Mouse (Mus musculus) brain, adult 2 months (tissue): ENCODE measurements at regions not wholly inside any gene's neighbourhood (a gene's known extent, or its start where the extent isn't known, plus 50 kb on each side); places are given as distances from the start of the nearest gene placed in this dataset.

Experiments used
- DNase-seq: peaks from one replicate; pipeline ENCODE4 v3.0.0; 2011; ENCODE audit warnings: low read depth, low spot score

- no peak for DNase-seq
Measured at GRCm38 (mm10) chr11:7361388-7361787, 147.7 kb upstream of the Igfbp3 start.

- no peak for DNase-seq
Measured at GRCm38 (mm10) chr11:7348601-7349000, 134.9 kb upstream of the Igfbp3 start.

DNA sequence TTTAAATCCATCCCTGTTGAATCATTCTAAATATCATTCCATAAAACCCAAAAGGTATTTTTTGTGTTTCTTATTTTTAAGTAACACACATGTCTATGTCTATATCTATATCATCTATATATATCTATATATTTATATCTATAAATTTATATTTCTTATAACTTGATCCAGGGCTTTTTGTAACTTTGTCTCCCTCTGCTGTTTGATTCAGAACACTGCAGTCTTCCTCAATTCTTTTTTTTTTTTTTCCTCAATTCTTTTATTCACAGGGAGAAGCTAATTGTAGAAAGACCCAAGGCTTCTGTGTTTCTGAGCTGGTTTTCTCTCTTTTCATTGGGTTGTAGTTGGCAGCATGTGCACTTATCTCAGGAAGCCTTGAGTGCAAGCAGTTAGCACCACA is 124.1 kb upstream of the Igfbp3 start:
- no peak for DNase-seq

DNA sequence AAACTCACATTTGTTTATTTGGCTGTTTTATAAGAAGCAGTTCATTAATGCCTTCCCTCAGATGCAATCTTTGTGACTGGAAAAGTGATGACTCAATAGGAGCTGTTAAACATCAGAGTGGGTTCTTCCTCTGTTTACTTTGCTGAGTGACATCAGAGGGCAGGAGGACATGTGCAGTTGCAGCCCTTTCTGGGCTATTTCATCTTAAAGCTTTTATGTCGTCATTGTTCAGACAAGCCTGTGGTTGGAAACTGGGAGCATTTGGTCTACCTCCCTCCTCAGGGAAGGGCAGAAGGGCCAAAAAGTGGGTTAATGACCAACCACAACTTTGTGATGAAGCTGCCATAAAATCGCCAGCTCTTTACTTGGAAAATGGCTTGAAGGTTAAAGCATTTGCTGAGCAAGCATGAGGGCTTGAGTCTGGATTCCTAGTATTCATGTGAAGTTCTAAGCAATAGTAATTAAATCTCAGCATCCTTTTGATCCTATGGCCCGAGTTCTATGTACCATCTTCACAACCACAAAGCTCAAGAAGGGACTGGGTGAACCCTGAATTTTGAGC is 103.8 kb upstream of the Igfbp3 start:
- no peak for DNase-seq

DNA sequence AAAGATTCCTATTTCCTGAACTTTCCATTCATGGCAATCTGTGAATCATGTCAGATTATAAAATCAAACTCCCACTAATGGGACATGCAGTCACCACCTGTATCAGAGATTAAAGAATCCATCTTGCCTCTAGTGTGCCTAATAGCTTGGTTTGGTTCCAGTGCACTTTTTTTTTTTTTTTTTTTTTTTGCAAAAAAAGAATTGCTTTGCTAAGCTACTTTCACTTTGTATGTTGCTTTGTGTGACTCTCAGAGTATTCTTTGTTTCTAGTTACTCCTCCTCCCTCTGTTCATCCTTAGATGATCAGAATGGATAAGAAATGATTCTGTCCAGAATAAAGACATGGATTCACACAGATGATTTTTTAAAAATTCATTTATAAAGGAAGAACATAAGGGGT is 82.5 kb upstream of the Igfbp3 start:
- no peak for DNase-seq

- DNase-seq: peak; percentile 22
Measured at GRCm38 (mm10) chr11:7289242-7289938, 75.7 kb upstream of the Igfbp3 start.

- DNase-seq: no peak
Measured at GRCm38 (mm10) chr11:7284836-7285490, 71.2 kb upstream of the Igfbp3 start.

- DNase-seq: no peak
Measured at GRCm38 (mm10) chr11:7282981-7283380, 69.3 kb upstream of the Igfbp3 start.

- DNase-seq: no peak
Measured at GRCm38 (mm10) chr11:7282188-7282587, 68.5 kb upstream of the Igfbp3 start.

DNA sequence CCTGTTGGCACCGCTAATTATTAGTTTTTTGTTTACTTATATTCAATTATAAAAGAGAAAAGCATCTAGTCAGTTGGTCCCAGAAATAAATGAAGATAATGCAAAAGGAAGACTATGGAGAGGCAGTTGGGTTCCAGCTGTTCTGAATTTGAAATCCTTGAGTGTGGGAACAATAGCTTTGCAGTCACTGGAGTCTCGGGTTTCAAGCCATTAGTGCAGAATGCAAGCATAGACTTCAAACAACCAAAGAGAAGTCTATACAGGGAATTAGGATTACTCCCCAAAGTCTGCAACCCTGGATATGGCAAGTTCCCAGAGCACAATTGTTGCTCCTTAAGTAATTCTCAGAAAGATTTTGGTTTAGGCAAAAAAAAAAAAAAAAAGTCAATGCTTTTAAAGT is 67.9 kb upstream of the Igfbp3 start:
- no peak for DNase-seq

- DNase-seq: peak; percentile 17
Measured at GRCm38 (mm10) chr11:7279891-7280290, 66.2 kb upstream of the Igfbp3 start.

GRCm38 (mm10) chr11:7272543-7272942 is 58.8 kb upstream of the Igfbp3 start:
- DNase-seq: no peak

DNA sequence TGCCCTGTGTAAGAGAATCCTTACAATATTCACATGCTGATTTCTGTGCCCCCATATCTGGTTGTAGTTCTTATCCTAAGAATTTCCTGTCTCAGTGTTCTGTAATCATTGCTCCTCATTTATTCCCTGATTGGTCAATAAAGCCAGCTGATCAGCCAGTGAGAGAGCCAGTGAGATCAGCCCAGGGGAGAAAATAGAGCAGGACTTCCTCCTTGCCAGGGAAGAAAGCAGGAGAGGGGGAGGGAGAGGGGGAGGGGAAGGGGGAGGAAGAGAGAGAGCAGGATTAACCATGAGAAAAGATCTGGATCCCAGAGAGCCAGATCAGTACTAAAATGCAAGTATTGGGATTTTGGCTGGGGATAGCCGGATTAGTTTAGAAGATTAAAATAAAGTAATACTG is 57.2 kb upstream of the Igfbp3 start:
- no peak for DNase-seq

GRCm38 (mm10) chr11:7263971-7264370 is 50.2 kb upstream of the Igfbp3 start:
- DNase-seq: no peak
